ENCODE assay signal across 12 mouse cellular contexts in genomic region chr4:106959506-106960302, GRCm38 (mm10). TPM values are rescaled to one million over a fixed set of nuclear protein-coding genes. Genes with fewer than 3 reads are reported as not detected.
DNase-seq lines count a peak whose midpoint lies in the region; ATAC-seq lines count a peak whose summit lies in the region.
"Had no signal": no experiment of that assay in that cellular context is flagged by ENCODE, and none has a peak within 500 bp of the region (broad histone marks: within the 10 kb centered on the region; RNA-seq: fewer than 3 reads in every experiment).

No protein-coding gene starts in this region.

- 0 out of 2 replicates have a peak overlapping the region, but pooled peaks have one; percentile 5 for H3K27ac ChIP-seq in liver, embryonic 15.5 days (replicated peaks)
- H3K27ac ChIP-seq in liver, embryonic 12.5 days: no peak overlapping the region
- H3K27ac ChIP-seq in forebrain, embryonic 13.5 days: peak overlapping the region; percentile 83
- peak overlapping the region; percentile 10; the same call in 1 of the 2 replicates for H3K27ac ChIP-seq in limb, embryonic 13.5 days
- peak overlapping the region; percentile 61; the same call in 1 of the 2 replicates for H3K27ac ChIP-seq in stomach, embryonic 14.5 days (ENCODE audit: low read length)
- H3K27ac ChIP-seq: embryonic facial prominence, embryonic 12.5 days; kidney, postnatal 0 days had no signal

- WGBS in liver, embryonic 15.5 days (ENCODE audit: insufficient replicate concordance): 75% methylated on average over 12 of the region's 12 CpGs
- WGBS in liver, embryonic 12.5 days (ENCODE audit: insufficient replicate concordance): 78% methylated on average over 12 of the region's 12 CpGs
- WGBS in forebrain, embryonic 13.5 days: 41% methylated on average over 12 of the region's 12 CpGs
- WGBS in limb, embryonic 13.5 days: 60% methylated on average over 12 of the region's 12 CpGs
- WGBS in stomach, embryonic 14.5 days: 53% methylated on average over 12 of the region's 12 CpGs

- H3K4me2 ChIP-seq in liver, embryonic 15.5 days: no peak overlapping the region
- H3K4me2 ChIP-seq in liver, embryonic 12.5 days: no peak overlapping the region
- H3K4me2 ChIP-seq in forebrain, embryonic 13.5 days: peak overlapping the region; percentile 30
- no peak overlapping the region for H3K4me2 ChIP-seq in limb, embryonic 13.5 days (replicated peaks)
- no peak overlapping the region for H3K4me2 ChIP-seq in stomach, embryonic 14.5 days (replicated peaks; ENCODE audit: low read depth, low read length)
- H3K4me2 ChIP-seq: embryonic facial prominence, embryonic 12.5 days had no signal

- ATAC-seq in liver, embryonic 15.5 days (ENCODE audit: insufficient read depth): no peak
- ATAC-seq in liver, embryonic 12.5 days: no peak
- ATAC-seq in forebrain, embryonic 13.5 days: peak; percentile 46; the same call in 1 of the 2 replicates
- ATAC-seq in limb, embryonic 13.5 days (ENCODE audit: low FRiP score, low read depth): no peak
- peak; percentile 55; the same call in 1 of the 2 replicates for ATAC-seq in stomach, embryonic 14.5 days (ENCODE audit: insufficient number of reproducible peaks, insufficient read depth, low FRiP score, low read depth)
- ATAC-seq: CD4-positive, CD25-positive, alpha-beta regulatory T cell, adult 4 months had no signal

- no peak overlapping the region for H3K9ac ChIP-seq in liver, embryonic 15.5 days
- H3K9ac ChIP-seq in liver, embryonic 12.5 days: no peak overlapping the region
- peak overlapping the region; percentile 27; the same call in 1 of the 2 replicates for H3K9ac ChIP-seq in forebrain, embryonic 13.5 days
- H3K9ac ChIP-seq in limb, embryonic 13.5 days: no peak overlapping the region
- no peak overlapping the region for H3K9ac ChIP-seq in stomach, embryonic 14.5 days (replicated peaks; ENCODE audit: low read depth, low read length)
- H3K9ac ChIP-seq: embryonic facial prominence, embryonic 12.5 days had no signal

- no peaks in the 10 kb centered on the region for H3K9me3 ChIP-seq in liver, embryonic 15.5 days (replicated peaks)
- no peaks in the 10 kb centered on the region for H3K9me3 ChIP-seq in liver, embryonic 12.5 days (replicated peaks)
- H3K9me3 ChIP-seq in forebrain, embryonic 13.5 days (replicated peaks): no peaks in the 10 kb centered on the region
- H3K9me3 ChIP-seq in limb, embryonic 13.5 days: no peaks in the 10 kb centered on the region
- no peaks in the 10 kb centered on the region for H3K9me3 ChIP-seq in stomach, embryonic 14.5 days (ENCODE audit: control insufficient read depth, low read depth, low read length)
- H3K9me3 ChIP-seq: embryonic facial prominence, embryonic 12.5 days had no signal

- H3K36me3 ChIP-seq in liver, embryonic 15.5 days (replicated peaks): peaks cover 13% of the 10 kb centered on the region; the same call in 1 of the 2 replicates
- H3K36me3 ChIP-seq in liver, embryonic 12.5 days: peaks cover 55% of the 10 kb centered on the region
- H3K36me3 ChIP-seq in forebrain, embryonic 13.5 days (ENCODE audit: poor library complexity, severe bottlenecking): peaks cover 3% of the 10 kb centered on the region; the same call in 1 of the 2 replicates
- peaks cover 27% of the 10 kb centered on the region; the same call in 1 of the 2 replicates for H3K36me3 ChIP-seq in limb, embryonic 13.5 days
- H3K36me3 ChIP-seq in stomach, embryonic 14.5 days (ENCODE audit: control insufficient read depth, insufficient read depth, low read length): no peaks in the 10 kb centered on the region

- no peak overlapping the region for H3K4me3 ChIP-seq in liver, embryonic 15.5 days (replicated peaks)
- no peak overlapping the region for H3K4me3 ChIP-seq in liver, embryonic 12.5 days
- no peak overlapping the region for H3K4me3 ChIP-seq in forebrain, embryonic 13.5 days
- no peak overlapping the region for H3K4me3 ChIP-seq in limb, embryonic 13.5 days
- no peak overlapping the region for H3K4me3 ChIP-seq in stomach, embryonic 14.5 days (ENCODE audit: low read depth, low read length)
- H3K4me3 ChIP-seq: embryonic facial prominence, embryonic 12.5 days had no signal

- H3K27me3 ChIP-seq in liver, embryonic 15.5 days: no peaks in the 10 kb centered on the region
- H3K27me3 ChIP-seq in liver, embryonic 12.5 days (replicated peaks): no peaks in the 10 kb centered on the region
- no peaks in the 10 kb centered on the region for H3K27me3 ChIP-seq in forebrain, embryonic 13.5 days
- H3K27me3 ChIP-seq in limb, embryonic 13.5 days: no peaks in the 10 kb centered on the region
- H3K27me3 ChIP-seq in stomach, embryonic 14.5 days (ENCODE audit: control insufficient read depth, insufficient read depth, low read length): no peaks in the 10 kb centered on the region
- H3K27me3 ChIP-seq: embryonic facial prominence, embryonic 12.5 days had no signal

- no peak for DNase-seq in lung, postnatal 14 days
- DNase-seq in cerebellum, adult 9-11 months: no peak
- no peak for DNase-seq in c-Kit-positive CD71-positive TER-119-positive erythroid progenitor cells, embryonic 14.5 days (ENCODE audit: low spot score)
- DNase-seq: lung, postnatal 36 days had no signal

- H3K4me1 ChIP-seq in liver, embryonic 15.5 days (replicated peaks): peaks cover 72% of the 10 kb centered on the region
- H3K4me1 ChIP-seq in liver, embryonic 12.5 days: peaks cover 72% of the 10 kb centered on the region
- H3K4me1 ChIP-seq in forebrain, embryonic 13.5 days: peaks cover 97% of the 10 kb centered on the region
- H3K4me1 ChIP-seq in limb, embryonic 13.5 days: peaks cover 96% of the 10 kb centered on the region
- H3K4me1 ChIP-seq in stomach, embryonic 14.5 days (ENCODE audit: control insufficient read depth, insufficient read depth, low read length): peaks cover 70% of the 10 kb centered on the region

RNA-seq across cellular contexts. Expression of gene Ssbp3, which starts 49.2 kb away (rescaled TPM):
- 45.7 and 50.5 TPM in 2 replicates for polyA plus RNA-seq in liver, embryonic 15.5 days (2015; fragmentation: Nextera tagmentation; extraction: Ambion mirVana)
- 98.6 and 118 TPM in 2 replicates for polyA plus RNA-seq in liver, embryonic 12.5 days (2016; fragmentation: Nextera tagmentation; extraction: Ambion mirVana)
- polyA plus RNA-seq in forebrain, embryonic 13.5 days (2015; fragmentation: Nextera tagmentation; extraction: Ambion mirVana): 168 and 173 TPM in 2 replicates
- 171 and 173 TPM in 2 replicates for polyA plus RNA-seq in limb, embryonic 13.5 days (2015; fragmentation: Nextera tagmentation; extraction: Ambion mirVana)
- polyA plus RNA-seq in stomach, embryonic 14.5 days (2014; fragmentation: Nextera tagmentation; extraction: Ambion mirVana): 79.9 and 83.9 TPM in 2 replicates

Comparison
In these comparisons a context has a peak if more than half of its experiments do, and no peak if none do; other contexts are left out.
1. ATAC-seq: peak in forebrain, embryonic 13.5 days (single experiment) and stomach, embryonic 14.5 days (single experiment); none in liver, embryonic 15.5 days (single experiment), liver, embryonic 12.5 days (single experiment) and limb, embryonic 13.5 days (single experiment).